Mouse (Mus musculus): ENCODE data around the gene Mpzl1. TPM values are rescaled to one million over a fixed set of nuclear protein-coding genes. Genes with fewer than 3 reads are reported as not detected.

The Mpzl1 gene
- polyA plus RNA-seq, 1 experiment from 2014 or later = 157 TPM

DNA sequence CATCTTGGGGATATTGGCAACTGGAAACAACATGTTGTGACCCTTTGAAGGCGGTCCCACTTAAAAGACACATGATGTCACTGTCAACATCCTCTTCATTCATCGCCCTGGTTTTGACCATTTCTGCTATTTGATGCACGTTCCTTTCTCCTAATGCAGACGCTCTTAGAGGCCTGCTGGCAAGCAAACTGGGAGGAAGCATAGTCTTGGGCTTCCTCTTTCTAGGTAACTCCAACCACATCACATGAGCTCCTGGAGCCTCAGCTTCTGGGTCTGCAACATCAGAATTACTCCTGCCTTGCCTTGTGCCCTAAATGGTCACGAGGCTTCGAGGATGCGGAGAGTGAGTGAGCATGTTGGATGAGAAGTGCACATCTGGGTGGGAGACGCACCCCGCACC is 40.8 kb upstream of the Mpzl1 start:
- Histone ChIP-seq H3K4me1 (ENCODE audit: control insufficient read depth, insufficient read depth, low read length) (no peaks in the 10 kb centered on the region), H3K9me3 (ENCODE audit: control insufficient read depth, low read length) (no peaks in the 10 kb centered on the region), H3K4me3 (ENCODE audit: low read depth, low read length) (no peak overlapping the region), H3K36me3 (ENCODE audit: control insufficient read depth, insufficient read depth, low read length) (no peaks in the 10 kb centered on the region), H3K27ac (ENCODE audit: low read depth, low read length) (no peak overlapping the region), H3K27me3 (ENCODE audit: control insufficient read depth, insufficient read depth, low read length) (no peaks in the 10 kb centered on the region), H3K4me2 (ENCODE audit: low read depth) (no peak overlapping the region), H3K9ac (ENCODE audit: low read length) (no peak overlapping the region)
- ATAC-seq (ENCODE audit: insufficient read depth, low FRiP score, low TSS enrichment) (no peak), DNase-seq (ENCODE audit: low spot score) (no peak)
- 88% methylated on average over 9 of the region's 9 CpGs for WGBS

DNA sequence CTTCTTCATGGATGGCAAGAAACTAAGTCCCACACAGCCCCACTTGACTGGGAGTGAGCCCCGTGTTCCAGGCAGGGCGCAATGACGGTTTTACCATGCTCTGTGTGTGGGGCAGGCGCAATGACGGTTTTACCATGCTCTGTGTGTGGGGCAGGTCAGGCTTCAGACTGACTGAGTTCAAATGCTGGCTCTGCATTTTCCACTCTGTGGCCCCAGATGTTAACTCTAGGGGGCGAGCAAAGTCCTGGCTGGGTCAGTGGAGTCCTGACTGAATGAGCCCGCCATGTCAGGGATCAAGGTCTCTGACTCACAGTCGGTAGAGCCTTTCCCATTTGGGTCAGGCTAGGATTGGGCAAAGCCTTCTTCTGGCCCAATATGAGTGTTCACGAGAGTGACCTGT is 38.0 kb upstream of the Mpzl1 start:
- no peak for DNase-seq (ENCODE audit: low spot score)
- Histone ChIP-seq H3K9me3 (ENCODE audit: control insufficient read depth, low read length) (no peaks in the 10 kb centered on the region), H3K36me3 (ENCODE audit: control insufficient read depth, insufficient read depth, low read length) (no peaks in the 10 kb centered on the region), H3K4me2 (ENCODE audit: low read depth) (no peak overlapping the region), H3K27ac (ENCODE audit: low read depth, low read length) (no peak overlapping the region), H3K9ac (ENCODE audit: low read length) (no peak overlapping the region), H3K4me1 (ENCODE audit: control insufficient read depth, insufficient read depth, low read length) (no peaks in the 10 kb centered on the region), H3K4me3 (ENCODE audit: low read depth, low read length) (no peak overlapping the region), H3K27me3 (ENCODE audit: control insufficient read depth, insufficient read depth, low read length) (no peaks in the 10 kb centered on the region)
- WGBS = 83% methylated on average over 9 of the region's 9 CpGs
- ATAC-seq (ENCODE audit: insufficient read depth, low FRiP score, low TSS enrichment) = no peak

DNA sequence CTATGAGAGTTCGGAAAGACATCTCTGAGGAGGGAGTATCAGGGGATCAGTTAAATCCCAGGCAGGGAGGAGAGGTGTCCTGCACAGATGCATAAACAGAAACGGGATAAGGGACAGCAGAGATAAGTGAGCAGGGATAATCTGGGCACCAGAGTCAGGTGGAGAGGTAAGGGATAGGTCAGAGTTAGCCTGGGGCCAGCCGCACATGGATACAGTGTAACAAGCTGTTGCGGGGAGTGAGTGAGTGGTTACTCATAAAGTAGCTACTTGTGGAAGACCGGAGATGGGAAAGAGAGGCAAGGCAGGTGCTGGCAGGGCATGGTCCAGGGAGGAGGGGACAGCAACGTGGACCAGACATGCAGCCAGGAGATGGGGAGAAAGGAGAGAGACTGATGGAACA is 35.7 kb upstream of the Mpzl1 start:
- Histone ChIP-seq H3K9ac (ENCODE audit: low read length) (no peak overlapping the region), H3K4me2 (ENCODE audit: low read depth) (no peak overlapping the region), H3K4me3 (ENCODE audit: low read depth, low read length) (no peak overlapping the region), H3K36me3 (ENCODE audit: control insufficient read depth, insufficient read depth, low read length) (no peaks in the 10 kb centered on the region), H3K9me3 (ENCODE audit: control insufficient read depth, low read length) (no peaks in the 10 kb centered on the region), H3K27ac (ENCODE audit: low read depth, low read length) (no peak overlapping the region), H3K4me1 (ENCODE audit: control insufficient read depth, insufficient read depth, low read length) (no peaks in the 10 kb centered on the region), H3K27me3 (ENCODE audit: control insufficient read depth, insufficient read depth, low read length) (no peaks in the 10 kb centered on the region)
- DNase-seq (ENCODE audit: low spot score) = no peak
- ATAC-seq (ENCODE audit: insufficient read depth, low FRiP score, low TSS enrichment) = no peak
- WGBS = 79% methylated on average over 6 of the region's 6 CpGs

DNA sequence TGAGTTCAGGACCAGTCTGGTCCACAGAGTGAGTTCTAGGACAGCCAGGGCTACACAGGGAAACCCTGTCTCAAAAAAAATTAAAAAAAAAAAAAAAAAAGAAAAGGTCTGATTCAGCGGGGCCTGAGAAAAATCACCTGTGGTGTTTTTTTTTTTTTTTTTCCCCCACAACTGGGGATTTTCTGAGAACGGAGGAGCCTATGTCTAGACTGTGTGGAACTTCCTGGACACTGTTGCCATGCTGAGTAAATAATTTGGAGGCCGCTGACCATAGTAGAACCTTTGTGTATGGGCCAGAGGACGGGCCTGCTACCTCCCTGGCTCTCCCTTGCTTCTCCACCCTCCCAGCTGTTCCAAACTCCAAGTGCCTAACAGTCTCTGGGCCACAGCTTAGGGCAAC is 34.6 kb upstream of the Mpzl1 start:
- no peaks in the 10 kb centered on the region for H3K36me3 ChIP-seq (ENCODE audit: control insufficient read depth, insufficient read depth, low read length)
- no peaks in the 10 kb centered on the region for H3K4me1 ChIP-seq (ENCODE audit: control insufficient read depth, insufficient read depth, low read length)
- H3K27ac ChIP-seq (ENCODE audit: low read depth, low read length) = no peak overlapping the region
- H3K4me2 ChIP-seq (ENCODE audit: low read depth) = no peak overlapping the region
- H3K27me3 ChIP-seq (ENCODE audit: control insufficient read depth, insufficient read depth, low read length) = no peaks in the 10 kb centered on the region
- H3K4me3 ChIP-seq (ENCODE audit: low read depth, low read length) = no peak overlapping the region
- H3K9ac ChIP-seq (ENCODE audit: low read length) = no peak overlapping the region
- 72% methylated on average over 4 of the region's 4 CpGs for WGBS
- ATAC-seq (ENCODE audit: insufficient read depth, low FRiP score, low TSS enrichment) (no peak), DNase-seq (ENCODE audit: low spot score) (no peak)
- no peaks in the 10 kb centered on the region for H3K9me3 ChIP-seq (ENCODE audit: control insufficient read depth, low read length)

DNA sequence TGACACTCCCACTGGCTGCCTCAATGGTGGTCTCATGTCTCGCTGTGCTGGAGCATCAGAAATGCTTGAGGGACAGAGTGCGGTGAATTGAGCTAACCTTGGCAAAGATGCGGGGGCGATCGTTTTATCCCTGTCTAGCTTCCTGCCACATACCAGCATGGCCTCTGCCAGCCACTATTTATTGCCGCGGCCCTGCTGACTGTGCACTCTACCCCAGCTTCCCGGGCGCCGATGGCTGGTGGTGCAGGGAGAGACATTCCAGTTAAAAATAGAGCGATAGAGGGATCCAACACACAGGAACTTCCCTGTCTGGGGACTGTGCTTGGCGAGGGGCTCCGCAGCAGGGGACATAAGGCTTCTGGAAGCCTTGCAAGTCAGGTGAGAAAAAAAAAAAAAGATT is 33.0 kb upstream of the Mpzl1 start:
- Histone ChIP-seq H3K9me3 (ENCODE audit: control insufficient read depth, low read length) (no peaks in the 10 kb centered on the region), H3K27me3 (ENCODE audit: control insufficient read depth, insufficient read depth, low read length) (no peaks in the 10 kb centered on the region), H3K4me2 (ENCODE audit: low read depth) (no peak overlapping the region), H3K4me1 (ENCODE audit: control insufficient read depth, insufficient read depth, low read length) (peaks cover 10% of the 10 kb centered on the region), H3K9ac (ENCODE audit: low read length) (no peak overlapping the region), H3K4me3 (ENCODE audit: low read depth, low read length) (no peak overlapping the region), H3K36me3 (ENCODE audit: control insufficient read depth, insufficient read depth, low read length) (no peaks in the 10 kb centered on the region), H3K27ac (ENCODE audit: low read depth, low read length) (no peak overlapping the region)
- DNase-seq (ENCODE audit: low spot score) = no peak
- WGBS = 33% methylated on average over 13 of the region's 13 CpGs
- no peak for ATAC-seq (ENCODE audit: insufficient read depth, low FRiP score, low TSS enrichment)

DNA sequence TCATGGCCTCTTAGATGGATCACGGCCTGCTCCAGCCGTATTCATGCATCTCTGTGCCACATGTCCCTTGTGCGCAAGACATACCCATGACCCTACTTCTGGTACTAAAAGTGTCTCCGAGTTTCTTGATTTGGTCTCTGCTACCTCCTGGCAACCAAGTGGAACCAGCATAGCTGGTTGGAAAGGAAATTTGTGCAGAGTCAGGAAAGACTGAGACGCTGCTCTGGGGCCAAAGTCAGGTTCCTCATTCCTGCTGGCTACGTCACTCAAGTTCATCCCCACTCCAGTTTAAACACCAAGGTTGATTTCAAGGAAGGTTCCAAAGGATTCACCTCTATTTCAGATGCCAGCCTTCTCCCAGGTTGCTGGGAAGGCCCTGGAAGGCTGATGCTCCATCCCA is 32.6 kb upstream of the Mpzl1 start:
- H3K27me3 ChIP-seq (ENCODE audit: control insufficient read depth, insufficient read depth, low read length) = no peaks in the 10 kb centered on the region
- DNase-seq (ENCODE audit: low spot score) (no peak), ATAC-seq (ENCODE audit: insufficient read depth, low FRiP score, low TSS enrichment) (no peak)
- H3K4me3 ChIP-seq (ENCODE audit: low read depth, low read length) = no peak overlapping the region
- no peaks in the 10 kb centered on the region for H3K9me3 ChIP-seq (ENCODE audit: control insufficient read depth, low read length)
- no peak overlapping the region for H3K27ac ChIP-seq (ENCODE audit: low read depth, low read length)
- no peak overlapping the region for H3K9ac ChIP-seq (ENCODE audit: low read length)
- no peaks in the 10 kb centered on the region for H3K36me3 ChIP-seq (ENCODE audit: control insufficient read depth, insufficient read depth, low read length)
- H3K4me2 ChIP-seq (ENCODE audit: low read depth) = no peak overlapping the region
- 90% methylated on average over 6 of the region's 6 CpGs for WGBS
- H3K4me1 ChIP-seq (ENCODE audit: control insufficient read depth, insufficient read depth, low read length) = peaks cover 10% of the 10 kb centered on the region

DNA sequence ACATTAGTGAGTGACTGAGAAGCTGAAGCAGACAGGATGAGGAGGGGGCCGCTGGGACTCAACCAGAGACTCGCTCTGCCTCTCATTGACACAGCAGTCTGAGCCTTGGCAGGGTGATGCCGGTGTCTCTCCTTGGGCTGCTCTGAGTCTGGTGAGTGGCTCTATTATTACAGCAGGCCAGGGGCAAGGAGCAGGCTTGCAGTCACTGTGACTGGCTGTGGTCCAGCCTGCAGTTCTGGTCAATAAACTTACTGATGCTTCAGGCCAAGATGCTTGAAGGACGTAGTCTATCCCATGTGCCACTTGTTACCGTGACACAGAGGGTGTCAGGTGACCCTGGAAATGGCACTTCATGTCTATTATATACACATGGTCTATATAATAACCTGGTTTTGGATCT is 31.4 kb upstream of the Mpzl1 start:
- 81% methylated on average over 5 of the region's 5 CpGs for WGBS
- Histone ChIP-seq H3K27me3 (ENCODE audit: control insufficient read depth, insufficient read depth, low read length) (no peaks in the 10 kb centered on the region), H3K4me1 (ENCODE audit: control insufficient read depth, insufficient read depth, low read length) (peaks cover 10% of the 10 kb centered on the region), H3K27ac (ENCODE audit: low read depth, low read length) (no peak overlapping the region), H3K9ac (ENCODE audit: low read length) (no peak overlapping the region), H3K4me3 (ENCODE audit: low read depth, low read length) (no peak overlapping the region), H3K9me3 (ENCODE audit: control insufficient read depth, low read length) (no peaks in the 10 kb centered on the region), H3K36me3 (ENCODE audit: control insufficient read depth, insufficient read depth, low read length) (no peaks in the 10 kb centered on the region), H3K4me2 (ENCODE audit: low read depth) (no peak overlapping the region)
- no peak for DNase-seq (ENCODE audit: low spot score)
- ATAC-seq (ENCODE audit: insufficient read depth, low FRiP score, low TSS enrichment) = no peak

DNA sequence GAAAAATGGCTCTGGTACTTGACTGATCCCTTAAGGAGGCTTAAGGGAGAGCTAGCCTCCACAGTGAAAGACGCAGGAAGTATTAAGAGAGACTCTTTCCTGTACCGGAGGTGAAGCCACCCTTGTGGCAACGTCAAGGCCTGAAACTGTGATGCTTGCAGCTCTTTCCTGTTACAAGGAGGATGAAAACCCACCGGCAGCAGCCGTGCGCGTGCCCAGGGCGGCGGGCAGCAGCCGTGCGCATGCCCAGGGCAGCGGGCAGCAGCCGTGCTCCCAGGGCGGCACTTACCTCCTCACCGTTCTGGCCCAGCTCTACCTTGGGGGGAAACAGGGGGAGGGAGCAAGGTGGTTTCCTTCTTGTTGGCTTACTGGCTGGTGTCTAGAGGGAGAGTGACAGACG is 28.9 kb upstream of the Mpzl1 start:
- no peak overlapping the region for H3K4me2 ChIP-seq (ENCODE audit: low read depth)
- no peak for DNase-seq (ENCODE audit: low spot score)
- H3K27me3 ChIP-seq (ENCODE audit: control insufficient read depth, insufficient read depth, low read length) = no peaks in the 10 kb centered on the region
- H3K4me1 ChIP-seq (ENCODE audit: control insufficient read depth, insufficient read depth, low read length) = peaks cover 10% of the 10 kb centered on the region
- no peaks in the 10 kb centered on the region for H3K36me3 ChIP-seq (ENCODE audit: control insufficient read depth, insufficient read depth, low read length)
- H3K4me3 ChIP-seq (ENCODE audit: low read depth, low read length) = no peak overlapping the region
- H3K9me3 ChIP-seq (ENCODE audit: control insufficient read depth, low read length) = no peaks in the 10 kb centered on the region
- 75% methylated on average over 16 of the region's 16 CpGs for WGBS
- peak overlapping the region; percentile 35; the same call in 1 of the 2 replicates for H3K9ac ChIP-seq (ENCODE audit: low read length)
- ATAC-seq (ENCODE audit: insufficient read depth, low FRiP score, low TSS enrichment) = no peak
- no peak overlapping the region for H3K27ac ChIP-seq (ENCODE audit: low read depth, low read length)

DNA sequence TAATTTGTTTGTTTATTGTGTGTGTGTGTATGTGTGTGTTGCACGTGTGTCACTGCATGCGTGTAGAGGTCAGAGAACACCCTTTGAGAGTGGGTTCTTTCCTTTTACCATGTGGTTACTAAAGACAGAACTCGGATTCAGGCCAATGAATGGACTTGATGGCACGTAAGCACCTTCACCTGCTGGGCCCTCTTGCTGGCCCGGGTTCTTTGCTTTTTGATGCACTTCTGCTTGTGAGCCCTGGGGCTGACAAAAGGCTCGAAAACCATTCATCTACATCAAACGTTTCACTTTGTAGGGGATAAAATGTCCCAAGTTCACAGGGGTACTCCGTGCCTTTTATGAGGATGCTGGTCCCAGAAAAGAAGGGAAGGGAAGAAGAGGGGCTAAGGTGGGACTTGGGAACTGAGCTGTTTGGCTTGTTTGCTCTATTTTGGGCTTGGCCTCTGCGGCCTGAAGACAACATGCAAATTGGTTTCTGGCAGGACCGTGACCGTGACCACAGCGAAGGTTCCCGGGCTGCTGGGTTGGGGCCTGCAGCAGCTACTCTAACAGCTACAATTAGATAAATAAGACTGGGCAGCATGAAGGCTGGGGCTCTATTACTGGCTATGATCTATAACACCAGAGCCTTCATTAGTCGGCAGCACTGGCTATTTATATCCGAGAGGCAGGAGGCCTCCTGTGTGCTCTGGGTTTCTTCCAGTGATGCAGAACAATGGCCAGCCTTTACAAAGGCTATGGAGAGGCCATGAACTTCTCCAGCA is 28.3 kb upstream of the Mpzl1 start:
- H3K4me3 ChIP-seq (ENCODE audit: low read depth, low read length) = no peak overlapping the region
- no peaks in the 10 kb centered on the region for H3K9me3 ChIP-seq (ENCODE audit: control insufficient read depth, low read length)
- no peak overlapping the region for H3K27ac ChIP-seq (ENCODE audit: low read depth, low read length)
- no peaks in the 10 kb centered on the region for H3K36me3 ChIP-seq (ENCODE audit: control insufficient read depth, insufficient read depth, low read length)
- H3K4me1 ChIP-seq (ENCODE audit: control insufficient read depth, insufficient read depth, low read length) = peaks cover 10% of the 10 kb centered on the region
- H3K4me2 ChIP-seq (ENCODE audit: low read depth) = no peak overlapping the region
- H3K27me3 ChIP-seq (ENCODE audit: control insufficient read depth, insufficient read depth, low read length) = no peaks in the 10 kb centered on the region
- 43% methylated on average over 15 of the region's 15 CpGs for WGBS
- ATAC-seq (ENCODE audit: insufficient read depth, low FRiP score, low TSS enrichment) = no peak
- no peak overlapping the region for H3K9ac ChIP-seq (ENCODE audit: low read length)
- DNase-seq (ENCODE audit: low spot score) = no peak

Data from neural tube, embryonic 11.5 days (tissue).